Mouse (Mus musculus): ENCODE measurements at regions not wholly inside any gene's neighbourhood (a gene's known extent, or its start where the extent isn't known, plus 50 kb on each side); places are given as distances from the start of the nearest gene placed in this dataset.
A peak's percentile ranks its signal among the peaks of the same experiment; 100 is the strongest.

GRCm38 (mm10) chr12:110035171-110035570 lies 243.7 kb upstream of the Dio3 start:
- Histone ChIP-seq H3K9me3 (ENCODE audit: control insufficient read depth, low read depth, low read length) (no peaks in the 10 kb centered on the region), H3K4me2 (replicated peaks; ENCODE audit: low read depth, low read length) (no peak overlapping the region), H3K9ac (replicated peaks; ENCODE audit: low read depth, low read length) (no peak overlapping the region), H3K27me3 (ENCODE audit: control insufficient read depth, insufficient read depth, low read length) (no peaks in the 10 kb centered on the region), H3K36me3 (ENCODE audit: control insufficient read depth, insufficient read depth, low read length) (no peaks in the 10 kb centered on the region), H3K4me1 (ENCODE audit: control insufficient read depth, insufficient read depth, low read length) (no peaks in the 10 kb centered on the region), H3K27ac (ENCODE audit: low read length) (no peak overlapping the region), H3K4me3 (ENCODE audit: low read depth, low read length) (no peak overlapping the region)
- WGBS, result 79% methylated on average over 8 of the region's 8 CpGs
- ATAC-seq (ENCODE audit: insufficient number of reproducible peaks, insufficient read depth, low FRiP score, low read depth), result no peak

- Histone ChIP-seq H3K27ac (ENCODE audit: low read length) (no peak overlapping the region), H3K4me3 (ENCODE audit: low read depth, low read length) (no peak overlapping the region), H3K9ac (replicated peaks; ENCODE audit: low read depth, low read length) (no peak overlapping the region), H3K36me3 (ENCODE audit: control insufficient read depth, insufficient read depth, low read length) (no peaks in the 10 kb centered on the region), H3K4me2 (replicated peaks; ENCODE audit: low read depth, low read length) (no peak overlapping the region), H3K4me1 (ENCODE audit: control insufficient read depth, insufficient read depth, low read length) (no peaks in the 10 kb centered on the region), H3K9me3 (ENCODE audit: control insufficient read depth, low read depth, low read length) (no peaks in the 10 kb centered on the region), H3K27me3 (ENCODE audit: control insufficient read depth, insufficient read depth, low read length) (no peaks in the 10 kb centered on the region)
- ATAC-seq (ENCODE audit: insufficient number of reproducible peaks, insufficient read depth, low FRiP score, low read depth), result no peak
- 59% methylated on average over 15 of the region's 15 CpGs for whole genome bisulfite sequencing
Measured at GRCm38 (mm10) chr12:110040682-110041081, 238.2 kb upstream of the Dio3 start.

- ATAC-seq (ENCODE audit: insufficient number of reproducible peaks, insufficient read depth, low FRiP score, low read depth), result no peak
- 61% methylated on average over 3 of the region's 3 CpGs for WGBS
- H3K27me3 ChIP-seq (ENCODE audit: control insufficient read depth, insufficient read depth, low read length), result no peaks in the 10 kb centered on the region
- H3K27ac ChIP-seq (ENCODE audit: low read length), result no peak overlapping the region
- H3K4me3 ChIP-seq (ENCODE audit: low read depth, low read length), result no peak overlapping the region
- no peaks in the 10 kb centered on the region for H3K36me3 ChIP-seq (ENCODE audit: control insufficient read depth, insufficient read depth, low read length)
- no peak overlapping the region for H3K9ac ChIP-seq (replicated peaks; ENCODE audit: low read depth, low read length)
- H3K9me3 ChIP-seq (ENCODE audit: control insufficient read depth, low read depth, low read length), result no peaks in the 10 kb centered on the region
- no peaks in the 10 kb centered on the region for H3K4me1 ChIP-seq (ENCODE audit: control insufficient read depth, insufficient read depth, low read length)
- H3K4me2 ChIP-seq (replicated peaks; ENCODE audit: low read depth, low read length), result no peak overlapping the region
Measured at GRCm38 (mm10) chr12:110041782-110042181, 237.1 kb upstream of the Dio3 start.

GRCm38 (mm10) chr12:110044266-110044665 lies 234.6 kb upstream of the Dio3 start:
- H3K27ac ChIP-seq (ENCODE audit: low read length), result no peak overlapping the region
- H3K4me3 ChIP-seq (ENCODE audit: low read depth, low read length), result no peak overlapping the region
- H3K9me3 ChIP-seq (ENCODE audit: control insufficient read depth, low read depth, low read length), result no peaks in the 10 kb centered on the region
- WGBS, result 74% methylated on average over 5 of the region's 5 CpGs
- H3K36me3 ChIP-seq (ENCODE audit: control insufficient read depth, insufficient read depth, low read length), result no peaks in the 10 kb centered on the region
- 0 out of 2 replicates have a peak, but pooled peaks cover 4% of the 10 kb centered on the region for H3K4me1 ChIP-seq (ENCODE audit: control insufficient read depth, insufficient read depth, low read length)
- H3K4me2 ChIP-seq (replicated peaks; ENCODE audit: low read depth, low read length), result no peak overlapping the region
- no peak for ATAC-seq (ENCODE audit: insufficient number of reproducible peaks, insufficient read depth, low FRiP score, low read depth)
- H3K27me3 ChIP-seq (ENCODE audit: control insufficient read depth, insufficient read depth, low read length), result no peaks in the 10 kb centered on the region
- no peak overlapping the region for H3K9ac ChIP-seq (replicated peaks; ENCODE audit: low read depth, low read length)

GRCm38 (mm10) chr12:110044721-110045120 lies 234.1 kb upstream of the Dio3 start:
- no peaks in the 10 kb centered on the region for H3K27me3 ChIP-seq (ENCODE audit: control insufficient read depth, insufficient read depth, low read length)
- no peak overlapping the region for H3K4me2 ChIP-seq (replicated peaks; ENCODE audit: low read depth, low read length)
- H3K4me1 ChIP-seq (ENCODE audit: control insufficient read depth, insufficient read depth, low read length), result 0 out of 2 replicates have a peak, but pooled peaks cover 4% of the 10 kb centered on the region
- H3K27ac ChIP-seq (ENCODE audit: low read length), result no peak overlapping the region
- WGBS, result 93% methylated on average over 5 of the region's 5 CpGs
- H3K4me3 ChIP-seq (ENCODE audit: low read depth, low read length), result no peak overlapping the region
- H3K36me3 ChIP-seq (ENCODE audit: control insufficient read depth, insufficient read depth, low read length), result no peaks in the 10 kb centered on the region
- H3K9me3 ChIP-seq (ENCODE audit: control insufficient read depth, low read depth, low read length), result no peaks in the 10 kb centered on the region
- no peak for ATAC-seq (ENCODE audit: insufficient number of reproducible peaks, insufficient read depth, low FRiP score, low read depth)
- no peak overlapping the region for H3K9ac ChIP-seq (replicated peaks; ENCODE audit: low read depth, low read length)

- Histone ChIP-seq H3K9me3 (ENCODE audit: control insufficient read depth, low read depth, low read length) (no peaks in the 10 kb centered on the region), H3K36me3 (ENCODE audit: control insufficient read depth, insufficient read depth, low read length) (no peaks in the 10 kb centered on the region), H3K4me1 (ENCODE audit: control insufficient read depth, insufficient read depth, low read length) (0 out of 2 replicates have a peak, but pooled peaks cover 4% of the 10 kb centered on the region), H3K4me3 (ENCODE audit: low read depth, low read length) (no peak overlapping the region), H3K27ac (ENCODE audit: low read length) (no peak overlapping the region), H3K4me2 (replicated peaks; ENCODE audit: low read depth, low read length) (no peak overlapping the region), H3K27me3 (ENCODE audit: control insufficient read depth, insufficient read depth, low read length) (no peaks in the 10 kb centered on the region), H3K9ac (replicated peaks; ENCODE audit: low read depth, low read length) (no peak overlapping the region)
- 72% methylated on average over 17 of the region's 17 CpGs for WGBS
- ATAC-seq (ENCODE audit: insufficient number of reproducible peaks, insufficient read depth, low FRiP score, low read depth), result no peak
Measured at GRCm38 (mm10) chr12:110045770-110046330, 233.0 kb upstream of the Dio3 start.

GRCm38 (mm10) chr12:110046613-110047012 lies 232.3 kb upstream of the Dio3 start:
- no peak overlapping the region for H3K9ac ChIP-seq (replicated peaks; ENCODE audit: low read depth, low read length)
- 0 out of 2 replicates have a peak, but pooled peaks cover 4% of the 10 kb centered on the region for H3K4me1 ChIP-seq (ENCODE audit: control insufficient read depth, insufficient read depth, low read length)
- no peaks in the 10 kb centered on the region for H3K36me3 ChIP-seq (ENCODE audit: control insufficient read depth, insufficient read depth, low read length)
- no peak for ATAC-seq (ENCODE audit: insufficient number of reproducible peaks, insufficient read depth, low FRiP score, low read depth)
- H3K9me3 ChIP-seq (ENCODE audit: control insufficient read depth, low read depth, low read length), result no peaks in the 10 kb centered on the region
- H3K27ac ChIP-seq (ENCODE audit: low read length), result no peak overlapping the region
- H3K4me3 ChIP-seq (ENCODE audit: low read depth, low read length), result no peak overlapping the region
- 86% methylated on average over 9 of the region's 9 CpGs for WGBS
- H3K27me3 ChIP-seq (ENCODE audit: control insufficient read depth, insufficient read depth, low read length), result no peaks in the 10 kb centered on the region
- H3K4me2 ChIP-seq (replicated peaks; ENCODE audit: low read depth, low read length), result no peak overlapping the region

GRCm38 (mm10) chr12:110047466-110048250 lies 231.2 kb upstream of the Dio3 start:
- H3K4me1 ChIP-seq (ENCODE audit: control insufficient read depth, insufficient read depth, low read length), result 0 out of 2 replicates have a peak, but pooled peaks cover 4% of the 10 kb centered on the region
- H3K4me2 ChIP-seq (replicated peaks; ENCODE audit: low read depth, low read length), result peak overlapping the region; percentile 25; the same call in 1 of the 2 replicates
- 39% methylated on average over 16 of the region's 16 CpGs for WGBS
- H3K4me3 ChIP-seq (ENCODE audit: low read depth, low read length), result no peak overlapping the region
- no peak for ATAC-seq (ENCODE audit: insufficient number of reproducible peaks, insufficient read depth, low FRiP score, low read depth)
- no peak overlapping the region for H3K9ac ChIP-seq (replicated peaks; ENCODE audit: low read depth, low read length)
- H3K27me3 ChIP-seq (ENCODE audit: control insufficient read depth, insufficient read depth, low read length), result no peaks in the 10 kb centered on the region
- H3K9me3 ChIP-seq (ENCODE audit: control insufficient read depth, low read depth, low read length), result no peaks in the 10 kb centered on the region
- no peaks in the 10 kb centered on the region for H3K36me3 ChIP-seq (ENCODE audit: control insufficient read depth, insufficient read depth, low read length)
- no peak overlapping the region; the same call in 1 of the 2 replicates for H3K27ac ChIP-seq (ENCODE audit: low read length)

All from stomach, embryonic 14.5 days (tissue).